Mouse (Mus musculus) spleen, embryonic (tissue): ENCODE data around the gene Styk1.

ENCODE experiments used
- CTCF ChIA-PET: fragments of 350-600 bp; sonication (Branson Sonifier 250); formaldehyde crosslinking; loops from one replicate; lab custom pipeline; 2022; lab: Charles Lee

The Styk1 gene

GRCm38 (mm10) chr6:131369866-131370616 lies 16.6 kb upstream of the Styk1 start:
- CTCF ChIA-PET = no interaction called here

GRCm38 (mm10) chr6:131367101-131367500 lies 13.7 kb upstream of the Styk1 start:
- CTCF ChIA-PET = no interaction called here

GRCm38 (mm10) chr6:131364353-131364752 lies 11.0 kb upstream of the Styk1 start:
- CTCF ChIA-PET = no interaction called here

GRCm38 (mm10) chr6:131362987-131363765 lies 9.8 kb upstream of the Styk1 start:
- CTCF ChIA-PET = no interaction called here

GRCm38 (mm10) chr6:131360693-131361092 lies 7.3 kb upstream of the Styk1 start:
- CTCF ChIA-PET = no interaction called here

GRCm38 (mm10) chr6:131359543-131359942 lies 6.1 kb upstream of the Styk1 start:
- CTCF ChIA-PET = no interaction called here

GRCm38 (mm10) chr6:131354913-131355312 lies 1.5 kb upstream of the Styk1 start:
- CTCF ChIA-PET = interaction anchor here (0.5 to 1.1 kb wide), 4 partner anchors 32 to 1556 kb away, joined by 3 to 8 read pairs (median 4); no protein-coding TSS in a partner anchor

GRCm38 (mm10) chr6:131347026-131347425 lies 6.4 kb downstream of the Styk1 start:
- CTCF ChIA-PET = no interaction called here

- CTCF ChIA-PET = no interaction called here
Observed at GRCm38 (mm10) chr6:131344346-131344745, 9.1 kb downstream of the Styk1 start.

- CTCF ChIA-PET = no interaction called here
Observed at GRCm38 (mm10) chr6:131340082-131340481, 13.3 kb downstream of the Styk1 start.

- CTCF ChIA-PET = no interaction called here
Observed at GRCm38 (mm10) chr6:131339309-131339708, 14.1 kb downstream of the Styk1 start.

- CTCF ChIA-PET = no interaction called here
Observed at GRCm38 (mm10) chr6:131338787-131339186, 14.6 kb downstream of the Styk1 start.

GRCm38 (mm10) chr6:131327076-131327475 lies 26.3 kb downstream of the Styk1 start:
- CTCF ChIA-PET = no interaction called here

GRCm38 (mm10) chr6:131321854-131322639 lies 31.4 kb downstream of the Styk1 start:
- CTCF ChIA-PET = no interaction called here

GRCm38 (mm10) chr6:131316155-131317101 lies 37.0 kb downstream of the Styk1 start:
- CTCF ChIA-PET = no interaction called here

GRCm38 (mm10) chr6:131308031-131308430 lies 45.4 kb downstream of the Styk1 start:
- CTCF ChIA-PET = no interaction called here

- CTCF ChIA-PET = no interaction called here
Observed at GRCm38 (mm10) chr6:131304776-131305175, 48.6 kb downstream of the Styk1 start.

GRCm38 (mm10) chr6:131298531-131298930 lies 54.9 kb downstream of the Styk1 start:
- CTCF ChIA-PET = interaction anchor here (0.5 to 0.6 kb wide), 2 partner anchors 1688 to 1692 kb away, joined by 4 read pairs; no protein-coding TSS in a partner anchor

GRCm38 (mm10) chr6:131294435-131295112 lies 58.8 kb downstream of the Styk1 start:
- CTCF ChIA-PET = no interaction called here

- CTCF ChIA-PET = no interaction called here
Observed at GRCm38 (mm10) chr6:131293916-131294315, 59.5 kb downstream of the Styk1 start.
